Comparison of ENCODE assay signal across 9 mouse cellular contexts in genomic region chr2:102453447-102453846, GRCm38 (mm10). TPM values are rescaled to one million over a fixed set of nuclear protein-coding genes. Genes with fewer than 3 reads are reported as not detected.
A peak's percentile ranks its signal among the peaks of the same experiment; 100 is the strongest.
DNase-seq lines count a peak whose midpoint lies in the region; ATAC-seq lines count a peak whose summit lies in the region.
"Had no signal": no experiment of that assay in that cellular context is flagged by ENCODE, and none has a peak within 500 bp of the region (broad histone marks: within the 10 kb centered on the region; RNA-seq: fewer than 3 reads in every experiment).

No protein-coding gene starts in this region.

- 38% methylated on average over 3 of the region's 3 CpGs for WGBS in heart, embryonic 12.5 days

- H3K9ac ChIP-seq in heart, embryonic 12.5 days = no peak overlapping the region
- H3K9ac ChIP-seq: neural tube, embryonic 15.5 days had no signal

- H3K4me1 ChIP-seq in heart, embryonic 12.5 days (replicated peaks) = peaks cover 16% of the 10 kb centered on the region

- peak; percentile 39 to 54; a peak in 1 of 4 replicates for ATAC-seq in hematopoietic stem cell, adult 5-6 weeks (replicated peaks in 1 of 2; ENCODE audit: insufficient read depth in 1 of 2, low FRiP score in 2 of 2, low TSS enrichment in 1 of 2, low read depth in 1 of 2, poor library complexity in 2 of 2, severe bottlenecking in 2 of 2)
- no peak for ATAC-seq in heart, embryonic 12.5 days (ENCODE audit: insufficient number of reproducible peaks, low FRiP score)

- no peaks in the 10 kb centered on the region for H3K9me3 ChIP-seq in heart, embryonic 12.5 days (replicated peaks)
- H3K9me3 ChIP-seq: neural tube, embryonic 15.5 days had no signal

- H3K4me2 ChIP-seq in heart, embryonic 12.5 days = no peak overlapping the region
- H3K4me2 ChIP-seq: neural tube, embryonic 15.5 days had no signal

- no peak overlapping the region for H3K27ac ChIP-seq in heart, embryonic 12.5 days (ENCODE audit: poor library complexity, severe bottlenecking)
- H3K27ac ChIP-seq: neural tube, embryonic 15.5 days had no signal

- peak; percentile 8 for DNase-seq in kidney, adult 11 months
- no peak for DNase-seq in kidney, postnatal 10 days
- DNase-seq in B cell, adult 2 months = peak; percentile 12
- peak; percentile 69 for DNase-seq in MN1 (ENCODE audit: low spot score)
- no peak for DNase-seq in spleen, adult 12 weeks (ENCODE audit: low spot score)
- DNase-seq in right cerebral cortex, postnatal 25 days = no peak

- H3K36me3 ChIP-seq in heart, embryonic 12.5 days = no peaks in the 10 kb centered on the region
- H3K36me3 ChIP-seq: neural tube, embryonic 15.5 days had no signal

- H3K27me3 ChIP-seq in heart, embryonic 12.5 days (replicated peaks) = peaks cover 32% of the 10 kb centered on the region
- H3K27me3 ChIP-seq: neural tube, embryonic 15.5 days had no signal

- no peak overlapping the region for H3K4me3 ChIP-seq in heart, embryonic 12.5 days
- H3K4me3 ChIP-seq: neural tube, embryonic 15.5 days had no signal

RNA-seq across cellular contexts. Expression of gene Fjx1, which starts 1.1 kb away (rescaled TPM):
- not detected in 2 replicates for total RNA-seq in hematopoietic stem cell, adult 5-6 weeks (2017)
- polyA plus RNA-seq in heart, embryonic 12.5 days (2016; fragmentation: Nextera tagmentation; extraction: Ambion mirVana) = 4.3 TPM in 2 replicates

RNA-seq across cellular contexts. Expression of gene Trim44, which starts 45.8 kb away (rescaled TPM):
- 73.7 and 82.4 TPM in 2 replicates for total RNA-seq in hematopoietic stem cell, adult 5-6 weeks (2017)
- polyA plus RNA-seq in heart, embryonic 12.5 days (2016; fragmentation: Nextera tagmentation; extraction: Ambion mirVana) = 39.5 and 42.8 TPM in 2 replicates

Comparison
In these comparisons a context has a peak if more than half of its experiments do, and no peak if none do; other contexts are left out.
1. DNase-seq: peak in kidney, adult 11 months (single experiment), B cell, adult 2 months (2 of 2) and MN1 (single experiment); none in kidney, postnatal 10 days (single experiment), spleen, adult 12 weeks (single experiment) and right cerebral cortex, postnatal 25 days (single experiment).